Mouse (Mus musculus) spleen, postnatal 10 days (tissue): ENCODE results near the gene Olfr1241.

Experiments
- DNase-seq, 2 experiments: peaks; one replicate each; pipeline ENCODE4 v3.0.0; 2021 to 2022; ENCODE audit warnings: low spot score in 2 of 2

Olfr1241 gene

DNA sequence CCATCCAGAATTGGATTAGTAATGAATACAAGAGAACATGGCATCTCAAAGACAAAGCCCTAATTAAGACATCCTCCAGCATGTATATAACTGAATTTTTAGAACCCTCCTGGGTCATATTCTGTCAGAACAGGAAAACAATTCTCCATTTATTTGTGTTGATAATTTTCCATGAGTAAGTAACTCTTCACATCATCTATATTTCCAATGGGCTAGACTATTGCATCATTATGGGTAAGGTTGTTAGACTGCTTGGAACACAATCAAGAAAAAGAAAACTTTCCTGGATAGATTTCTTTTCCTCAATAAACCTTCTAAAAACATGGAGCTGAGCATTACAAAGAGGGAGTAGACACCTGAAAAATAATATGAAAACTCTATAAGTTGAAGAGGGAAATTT lies at the start of gene Olfr1241:
Olfr1241 (minus strand) TSS at position 101 of the 400 bp plus-strand sequence.
- DNase-seq: no peak

DNA sequence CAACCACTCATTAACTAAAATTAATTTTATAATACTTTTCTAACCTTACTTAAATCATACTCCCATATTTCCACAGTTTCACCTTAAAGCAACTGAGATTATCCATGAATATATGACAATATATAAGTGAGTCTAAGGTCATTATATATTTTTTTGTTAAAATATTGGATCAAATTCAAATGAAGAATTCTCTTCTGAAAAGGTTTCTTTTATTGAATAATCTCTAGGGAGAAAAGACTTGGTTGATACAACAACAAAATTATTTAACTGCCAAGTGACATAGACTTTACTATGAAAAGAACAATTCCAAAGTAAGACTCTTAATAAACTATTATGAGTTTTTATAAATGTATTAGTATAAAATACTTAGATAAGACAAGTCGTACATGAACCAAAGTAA lies 44.5 kb upstream of the Olfr1241 start, which contains the start of gene Olfr1243:
Olfr1243 (minus strand) TSS at position 101 of the 400 bp plus-strand sequence.
- no peak for DNase-seq

DNA sequence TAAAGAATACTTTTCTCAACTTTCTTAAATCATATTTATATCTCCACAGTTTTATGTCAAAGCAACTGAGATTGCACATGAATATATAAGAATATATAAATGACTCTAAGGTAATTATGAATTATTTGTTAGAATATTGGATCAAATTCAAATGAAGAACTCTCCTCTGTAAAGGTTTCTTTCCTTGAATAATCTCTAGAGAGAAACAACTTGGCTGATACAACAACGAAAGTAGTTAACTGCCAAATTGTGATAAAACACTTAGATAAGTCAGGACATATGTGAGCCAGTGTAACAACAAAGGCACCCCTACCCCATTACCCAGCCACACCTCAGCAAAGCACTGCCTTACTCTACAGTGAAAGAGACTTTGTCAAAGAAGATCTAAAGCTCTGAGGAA lies 11.3 kb upstream of the Olfr1241 start, which contains the start of gene Olfr1242:
Olfr1242 (minus strand) TSS at position 101 of the 400 bp plus-strand sequence.
- DNase-seq: no peak

DNA sequence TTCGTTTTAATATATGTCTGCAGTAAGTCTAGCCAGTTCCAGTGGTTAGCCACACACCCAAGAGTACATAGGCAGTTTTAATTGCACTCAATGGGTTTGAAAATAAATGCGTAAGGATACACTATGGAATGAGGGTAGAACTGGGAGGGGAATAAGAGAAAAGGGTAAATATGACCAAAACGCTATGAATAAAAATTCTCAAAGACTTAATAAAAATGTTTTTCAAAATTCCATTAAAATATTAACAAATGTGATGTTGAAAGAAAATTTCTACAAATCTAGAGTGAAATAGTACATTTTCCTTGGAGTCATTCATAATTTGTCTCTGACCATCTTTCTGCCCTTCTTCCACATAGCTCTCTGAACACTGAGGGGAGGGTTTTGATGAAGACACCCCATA lies 44.0 kb downstream of the Olfr1241 start, which contains the start of gene Olfr1240:
Olfr1240 (minus strand) TSS at position 101 of the 400 bp plus-strand sequence.
- DNase-seq: no peak
